Comparison of ENCODE assay signal across 8 mouse cellular contexts in the genomic region with DNA sequence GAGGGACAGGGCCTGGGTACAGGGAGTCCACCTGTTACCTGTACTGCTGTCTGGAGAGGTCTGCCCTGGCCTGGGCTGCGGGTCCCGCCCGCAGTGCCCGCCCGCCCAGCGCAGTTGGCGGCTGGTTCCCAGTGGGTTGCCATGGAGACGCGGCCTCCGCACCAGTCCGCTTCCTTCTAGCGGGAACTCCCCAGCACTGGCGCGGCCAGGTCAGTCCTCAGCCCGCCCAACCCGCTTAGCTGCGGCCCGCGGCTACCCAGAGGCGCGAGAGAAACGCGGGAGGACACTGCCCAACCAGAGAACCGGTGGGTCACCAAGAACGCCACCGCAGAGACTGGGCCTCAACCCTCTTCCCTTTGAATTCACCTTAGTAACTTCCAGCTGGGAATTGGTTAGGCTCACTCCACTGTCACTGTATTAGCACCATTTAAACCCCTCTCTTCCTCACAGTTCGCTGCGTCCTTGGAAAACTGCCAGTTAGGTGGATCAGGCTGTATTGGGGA. TPM values are rescaled to one million over a fixed set of nuclear protein-coding genes. Genes with fewer than 3 reads are reported as not detected.
DNase-seq lines count a peak whose midpoint lies in the region; ATAC-seq lines count a peak whose summit lies in the region.

TSS of gene Deup1 (minus strand) at position 149 of the 503 bp plus-strand sequence.

- peaks cover 8% of the 10 kb centered on the region for H3K4me1 ChIP-seq in forebrain, embryonic 12.5 days
- H3K4me1 ChIP-seq in hindbrain, embryonic 14.5 days (replicated peaks; ENCODE audit: control insufficient read depth, insufficient read depth, low read length) = peaks cover 4% of the 10 kb centered on the region; the same call in 1 of the 2 replicates

- ATAC-seq in forebrain, embryonic 12.5 days (ENCODE audit: low FRiP score) = peak; percentile 96
- peak; percentile 81 for ATAC-seq in hindbrain, embryonic 14.5 days (ENCODE audit: low FRiP score)
- no peak for ATAC-seq in monocyte, adult 5-6 weeks (replicated peaks; ENCODE audit: insufficient number of reproducible peaks, low FRiP score, low TSS enrichment, poor library complexity, severe bottlenecking)

- peak; percentile 22 for DNase-seq in thymus, postnatal 4 days
- DNase-seq in thymus, adult 18-20 months = no peak
- DNase-seq in hindbrain, embryonic 14.5 days (ENCODE audit: low spot score) = no peak
- peak; percentile 24 to 36 for DNase-seq in layer of hippocampus, postnatal 25 days (ENCODE audit: extremely low spot score in 1 of 2, low spot score in 1 of 2)
- DNase-seq in lung, postnatal 25 days (ENCODE audit: low spot score) = peak; percentile 35
- DNase-seq in right cerebral cortex, postnatal 10 days (ENCODE audit: low spot score in 2 of 2) = peak; percentile 74 to 75

- no peak within 1 kb of the TSS for H3K27ac ChIP-seq in forebrain, embryonic 12.5 days
- H3K27ac ChIP-seq in hindbrain, embryonic 14.5 days = no peak within 1 kb of the TSS

- WGBS in forebrain, embryonic 12.5 days = under 1% methylated on average over 25 of the region's 28 CpGs
- 1% methylated on average over 28 of the region's 28 CpGs for WGBS in hindbrain, embryonic 14.5 days

- 0 out of 2 replicates have a peak, but pooled peaks cover 13% of the 10 kb centered on the region for H3K27me3 ChIP-seq in forebrain, embryonic 12.5 days
- no peaks in the 10 kb centered on the region for H3K27me3 ChIP-seq in hindbrain, embryonic 14.5 days (ENCODE audit: control insufficient read depth, insufficient read depth, low read length)

- peak within 1 kb of the TSS; percentile 37 for H3K4me3 ChIP-seq in forebrain, embryonic 12.5 days (replicated peaks)
- peak within 1 kb of the TSS; percentile 23 for H3K4me3 ChIP-seq in hindbrain, embryonic 14.5 days (replicated peaks; ENCODE audit: low read length)

- H3K4me2 ChIP-seq in forebrain, embryonic 12.5 days = peak within 1 kb of the TSS; percentile 71
- H3K4me2 ChIP-seq in hindbrain, embryonic 14.5 days (replicated peaks) = peak within 1 kb of the TSS; percentile 71

- no peaks in the 10 kb centered on the region for H3K9me3 ChIP-seq in forebrain, embryonic 12.5 days
- 0 out of 2 replicates have a peak, but pooled peaks cover 3% of the 10 kb centered on the region for H3K9me3 ChIP-seq in hindbrain, embryonic 14.5 days (ENCODE audit: control insufficient read depth, low read length)

- H3K9ac ChIP-seq in forebrain, embryonic 12.5 days = peak within 1 kb of the TSS; percentile 46
- peak within 1 kb of the TSS; percentile 51 for H3K9ac ChIP-seq in hindbrain, embryonic 14.5 days

- H3K36me3 ChIP-seq in forebrain, embryonic 12.5 days (replicated peaks) = no peaks in the 10 kb centered on the region
- H3K36me3 ChIP-seq in hindbrain, embryonic 14.5 days (replicated peaks; ENCODE audit: control insufficient read depth, insufficient read depth) = no peaks in the 10 kb centered on the region

RNA-seq across cellular contexts. Expression of gene Deup1, which starts in this region (rescaled TPM):
- polyA plus RNA-seq in forebrain, embryonic 12.5 days (2016; fragmentation: Nextera tagmentation; extraction: Ambion mirVana) = 1.2 and 3.0 TPM in 2 replicates
- 1.5 and 2.8 TPM in 2 replicates for polyA plus RNA-seq in hindbrain, embryonic 14.5 days (2014; fragmentation: Nextera tagmentation; extraction: Ambion mirVana)
- total RNA-seq in layer of hippocampus, postnatal 25 days (2021) = 1 to 10 TPM in 1 of 2 experiments, under 1 TPM in 1; 0.96 to 1.1 TPM
- not detected in 3 replicates for total RNA-seq in monocyte, adult 5-6 weeks (2017)

Comparison
In these comparisons a context has a peak if more than half of its experiments do, and no peak if none do; other contexts are left out.
1. DNase-seq: peak in thymus, postnatal 4 days (single experiment), layer of hippocampus, postnatal 25 days (2 of 2), lung, postnatal 25 days (single experiment) and right cerebral cortex, postnatal 10 days (2 of 2); none in thymus, adult 18-20 months (0 of 2) and hindbrain, embryonic 14.5 days (single experiment).